Mouse (Mus musculus) liver, postnatal 0 days (tissue): Measurements from ENCODE around the gene Klk1b11.

Experiments
- CTCF ChIP-seq: sonication (generic); IDR thresholded peaks from 2 replicates; pipeline ENCODE4 v1.5.1; 2016; ENCODE audit warnings: antibody characterized with exemption, low read depth
- EP300 ChIP-seq: IDR thresholded peaks from 2 replicates; pipeline ENCODE4 v1.6.1; 2016; ENCODE audit warnings: antibody characterized with exemption, low read depth, mild to moderate bottlenecking

DNA sequence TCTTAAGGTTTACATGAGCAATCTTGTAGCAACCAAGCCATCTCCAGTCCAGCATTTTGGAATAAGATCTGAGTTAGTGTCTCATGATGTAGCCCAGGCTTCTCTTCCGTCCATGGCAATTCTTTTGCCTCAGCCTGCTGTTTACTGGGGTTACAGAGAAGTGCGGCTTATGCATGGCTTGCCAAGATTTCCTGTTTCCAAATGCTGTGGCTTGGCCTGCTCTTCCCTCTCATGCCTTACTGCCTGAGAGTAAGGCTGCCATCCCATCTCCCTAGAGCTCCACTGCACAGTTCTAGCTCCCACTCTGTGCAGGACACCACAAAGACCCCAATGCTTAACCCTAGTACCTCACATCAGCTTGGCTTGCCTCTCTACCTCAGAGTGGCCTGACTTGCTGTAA lies 28.1 kb upstream of the Klk1b11 start:
- TF ChIP-seq CTCF, result no peak
- TF ChIP-seq EP300, result no peak
